In the genomic region with DNA sequence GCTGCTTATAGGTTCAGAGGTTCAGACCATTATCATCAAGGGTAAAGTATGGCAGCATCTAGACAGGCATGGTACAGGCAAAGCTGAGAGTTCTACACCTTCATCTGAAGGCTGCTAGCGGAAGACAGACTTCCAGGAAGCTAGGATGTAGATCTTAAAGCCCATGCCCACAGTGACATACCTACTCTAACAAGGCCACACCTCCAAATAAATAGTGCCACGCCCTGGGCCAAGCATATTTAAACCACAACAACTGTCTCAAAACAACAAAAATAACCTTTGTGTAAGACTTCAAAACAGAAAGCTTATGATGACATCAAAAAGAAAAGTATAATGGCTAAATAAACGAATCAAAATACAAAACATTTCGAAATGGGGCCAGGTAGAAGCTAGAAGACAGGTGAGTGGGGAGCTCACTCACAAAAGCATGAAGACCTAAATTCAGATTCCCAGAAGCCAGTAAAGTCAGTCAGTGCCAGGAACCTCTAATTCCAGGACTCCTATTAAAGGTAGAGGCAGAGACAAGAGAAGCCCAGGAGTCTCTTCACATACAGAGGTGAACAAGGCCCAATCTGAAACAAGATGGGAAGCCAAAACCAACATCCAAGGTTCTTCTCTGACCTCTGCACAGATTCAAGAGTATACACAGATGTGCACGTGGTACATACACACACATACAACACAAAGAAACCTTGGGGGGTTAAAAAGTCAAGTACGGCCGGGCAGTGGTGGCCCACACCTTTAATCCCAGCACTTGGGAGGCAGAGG, we compare ENCODE assay signal across 22 mouse cellular contexts. TPM values are rescaled to one million over a fixed set of nuclear protein-coding genes. Genes with fewer than 3 reads are reported as not detected.
DNase-seq lines count a peak whose midpoint lies in the region; ATAC-seq lines count a peak whose summit lies in the region.
"Had no signal": no experiment of that assay in that cellular context is flagged by ENCODE, and none has a peak within 500 bp of the region (broad histone marks: within the 10 kb centered on the region; RNA-seq: fewer than 3 reads in every experiment).

No protein-coding gene starts in this region.

- H3K4me3 ChIP-seq in intestine, embryonic 14.5 days (ENCODE audit: low read depth, low read length) = no peak overlapping the region
- no peak overlapping the region for H3K4me3 ChIP-seq in intestine, embryonic 15.5 days (replicated peaks)
- H3K4me3 ChIP-seq in midbrain, embryonic 14.5 days (replicated peaks; ENCODE audit: low read depth, low read length) = no peak overlapping the region
- H3K4me3 ChIP-seq: embryonic facial prominence, embryonic 12.5 days; forebrain, embryonic 15.5 days; heart, embryonic 15.5 days; hindbrain, embryonic 13.5 days had no signal

- WGBS in intestine, embryonic 14.5 days = 97% methylated on average over 7 of the region's 7 CpGs
- 99% methylated on average over 7 of the region's 7 CpGs for WGBS in intestine, embryonic 15.5 days
- WGBS in midbrain, embryonic 14.5 days = 94% methylated on average over 7 of the region's 7 CpGs

- peaks cover 56% of the 10 kb centered on the region for H3K36me3 ChIP-seq in intestine, embryonic 14.5 days (ENCODE audit: control insufficient read depth, insufficient read depth, low read length)
- H3K36me3 ChIP-seq in intestine, embryonic 15.5 days = peaks cover 8% of the 10 kb centered on the region
- H3K36me3 ChIP-seq in midbrain, embryonic 14.5 days (ENCODE audit: control insufficient read depth, insufficient read depth, low read length) = peaks cover 23% of the 10 kb centered on the region

- H3K27ac ChIP-seq in intestine, embryonic 14.5 days (ENCODE audit: low read depth) = no peak overlapping the region
- H3K27ac ChIP-seq in intestine, embryonic 15.5 days = no peak overlapping the region
- no peak overlapping the region for H3K27ac ChIP-seq in midbrain, embryonic 14.5 days (replicated peaks; ENCODE audit: low read depth, low read length)
- H3K27ac ChIP-seq: embryonic facial prominence, embryonic 12.5 days; forebrain, embryonic 15.5 days; heart, embryonic 15.5 days; hindbrain, embryonic 13.5 days; hindbrain, postnatal 0 days had no signal

- no peaks in the 10 kb centered on the region for H3K9me3 ChIP-seq in intestine, embryonic 14.5 days (ENCODE audit: control insufficient read depth, low read length)
- no peaks in the 10 kb centered on the region for H3K9me3 ChIP-seq in intestine, embryonic 15.5 days
- H3K9me3 ChIP-seq in midbrain, embryonic 14.5 days (ENCODE audit: control insufficient read depth, low read length) = no peaks in the 10 kb centered on the region
- H3K9me3 ChIP-seq: embryonic facial prominence, embryonic 12.5 days; forebrain, embryonic 15.5 days; heart, embryonic 15.5 days; hindbrain, embryonic 13.5 days had no signal

- H3K4me1 ChIP-seq in intestine, embryonic 14.5 days (replicated peaks; ENCODE audit: control insufficient read depth, insufficient read depth, low read length) = no peaks in the 10 kb centered on the region
- H3K4me1 ChIP-seq in intestine, embryonic 15.5 days (replicated peaks) = peaks cover 3% of the 10 kb centered on the region; the same call in 1 of the 2 replicates
- peaks cover 3% of the 10 kb centered on the region; the same call in 1 of the 2 replicates for H3K4me1 ChIP-seq in midbrain, embryonic 14.5 days (ENCODE audit: control insufficient read depth, insufficient read depth, low read length)
- H3K4me1 ChIP-seq: embryonic facial prominence, embryonic 12.5 days had no signal

- ATAC-seq in intestine, embryonic 14.5 days (replicated peaks; ENCODE audit: low FRiP score, low TSS enrichment, low read depth) = no peak
- ATAC-seq in intestine, embryonic 15.5 days = no peak
- peak; percentile 41 for ATAC-seq in inflammation-experienced regulatory T-cells, adult 6 months
- no peak for ATAC-seq in midbrain, embryonic 14.5 days (ENCODE audit: low FRiP score, low TSS enrichment)
- ATAC-seq: forebrain, embryonic 15.5 days; hindbrain, postnatal 0 days had no signal

- H3K9ac ChIP-seq in intestine, embryonic 14.5 days (ENCODE audit: low read length) = no peak overlapping the region
- H3K9ac ChIP-seq in intestine, embryonic 15.5 days = no peak overlapping the region
- H3K9ac ChIP-seq in midbrain, embryonic 14.5 days (replicated peaks; ENCODE audit: low read length) = no peak overlapping the region
- H3K9ac ChIP-seq: embryonic facial prominence, embryonic 12.5 days; forebrain, embryonic 15.5 days; heart, embryonic 15.5 days; hindbrain, embryonic 13.5 days had no signal

- peak; percentile 45 for DNase-seq in intestine, embryonic 14.5 days (ENCODE audit: low spot score)
- peak; percentile 11 for DNase-seq in CD4-positive helper T cell, adult 2 months (ENCODE audit: low read depth, low spot score)
- DNase-seq in ES-CJ7 (ENCODE audit: low read depth, low spot score) = peak; percentile 38
- DNase-seq in spleen, adult 18-20 months = no peak
- no peak for DNase-seq in midbrain, embryonic 14.5 days
- DNase-seq: adrenal gland, adult 2 months; adrenal gland, postnatal 36 days; cerebellum, adult 2 months; cerebellum, postnatal 25 days; gastrocnemius, postnatal 36 days; heart, adult 18-20 months; heart, postnatal 14 days had no signal

- H3K27me3 ChIP-seq in intestine, embryonic 14.5 days (replicated peaks; ENCODE audit: control insufficient read depth, insufficient read depth, low read length) = no peaks in the 10 kb centered on the region
- H3K27me3 ChIP-seq in intestine, embryonic 15.5 days (replicated peaks) = no peaks in the 10 kb centered on the region
- no peaks in the 10 kb centered on the region for H3K27me3 ChIP-seq in midbrain, embryonic 14.5 days (ENCODE audit: control insufficient read depth, insufficient read depth, low read length)
- H3K27me3 ChIP-seq: embryonic facial prominence, embryonic 12.5 days; forebrain, embryonic 15.5 days; heart, embryonic 15.5 days; hindbrain, embryonic 13.5 days had no signal

- H3K4me2 ChIP-seq in intestine, embryonic 14.5 days (ENCODE audit: low read length) = no peak overlapping the region
- H3K4me2 ChIP-seq in intestine, embryonic 15.5 days (replicated peaks) = no peak overlapping the region
- no peak overlapping the region for H3K4me2 ChIP-seq in midbrain, embryonic 14.5 days (ENCODE audit: low read length)
- H3K4me2 ChIP-seq: embryonic facial prominence, embryonic 12.5 days; forebrain, embryonic 15.5 days; heart, embryonic 11.5 days; heart, embryonic 15.5 days; hindbrain, embryonic 13.5 days had no signal

RNA-seq across cellular contexts. Expression of a gene that starts 10.2 kb away (rescaled TPM):
- polyA plus RNA-seq in intestine, embryonic 14.5 days (2014; fragmentation: Nextera tagmentation; extraction: Ambion mirVana) = not detected in 2 replicates
- polyA plus RNA-seq in intestine, embryonic 15.5 days (2015; fragmentation: Nextera tagmentation; extraction: Ambion mirVana) = not detected in 2 replicates
- polyA plus RNA-seq in inflammation-experienced regulatory T-cells, adult 6 months (2017; shearing (Covaris generic)) = not detected
- 0.61 TPM in 1 of 2 replicates, not detected in the other for polyA plus RNA-seq in midbrain, embryonic 14.5 days (2014; fragmentation: Nextera tagmentation; extraction: Ambion mirVana)
- polyA plus RNA-seq: adrenal gland, adult 2 months; embryonic facial prominence, embryonic 12.5 days; forebrain, embryonic 11.5 days; forebrain, embryonic 15.5 days; heart, embryonic 11.5 days; heart, embryonic 15.5 days; hindbrain, embryonic 13.5 days had no signal

RNA-seq across cellular contexts. Expression of a gene that starts 10.6 kb away (rescaled TPM):
- polyA plus RNA-seq in intestine, embryonic 14.5 days (2014; fragmentation: Nextera tagmentation; extraction: Ambion mirVana) = 11.7 and 11.9 TPM in 2 replicates
- polyA plus RNA-seq in intestine, embryonic 15.5 days (2015; fragmentation: Nextera tagmentation; extraction: Ambion mirVana) = 4.4 and 5.0 TPM in 2 replicates
- polyA plus RNA-seq in inflammation-experienced regulatory T-cells, adult 6 months (2017; shearing (Covaris generic)) = 1 to 10 TPM; 2.8 to 3.6 (median 3.5) TPM
- polyA plus RNA-seq in midbrain, embryonic 14.5 days (2014; fragmentation: Nextera tagmentation; extraction: Ambion mirVana) = 5.2 and 6.3 TPM in 2 replicates

RNA-seq across cellular contexts. Expression of a gene that starts 39.4 kb away (rescaled TPM):
- polyA plus RNA-seq in intestine, embryonic 14.5 days (2014; fragmentation: Nextera tagmentation; extraction: Ambion mirVana) = 0.45 and 0.89 TPM in 2 replicates
- polyA plus RNA-seq in intestine, embryonic 15.5 days (2015; fragmentation: Nextera tagmentation; extraction: Ambion mirVana) = 0.40 and 0.86 TPM in 2 replicates
- 100 to 1,000 TPM; 141 to 216 (median 148) TPM for polyA plus RNA-seq in inflammation-experienced regulatory T-cells, adult 6 months (2017; shearing (Covaris generic))
- polyA plus RNA-seq in midbrain, embryonic 14.5 days (2014; fragmentation: Nextera tagmentation; extraction: Ambion mirVana) = not detected in 2 replicates
- polyA plus RNA-seq: C2C12; forebrain, embryonic 15.5 days had no signal

RNA-seq across cellular contexts. Expression of a gene that starts 40.4 kb away (rescaled TPM):
- polyA plus RNA-seq in intestine, embryonic 14.5 days (2014; fragmentation: Nextera tagmentation; extraction: Ambion mirVana) = 765 and 782 TPM in 2 replicates
- 625 and 637 TPM in 2 replicates for polyA plus RNA-seq in intestine, embryonic 15.5 days (2015; fragmentation: Nextera tagmentation; extraction: Ambion mirVana)
- polyA plus RNA-seq in inflammation-experienced regulatory T-cells, adult 6 months (2017; shearing (Covaris generic)) = 100 to 1,000 TPM; 348 to 504 (median 400) TPM
- polyA plus RNA-seq in midbrain, embryonic 14.5 days (2014; fragmentation: Nextera tagmentation; extraction: Ambion mirVana) = 540 and 556 TPM in 2 replicates

Comparison
In these comparisons a context has a peak if more than half of its experiments do, and no peak if none do; other contexts are left out.
1. DNase-seq: peak in intestine, embryonic 14.5 days (single experiment), CD4-positive helper T cell, adult 2 months (single experiment) and ES-CJ7 (single experiment); none in spleen, adult 18-20 months (0 of 2) and midbrain, embryonic 14.5 days (single experiment).
2. RNA of a gene that starts 39.4 kb away (polyA plus RNA-seq): 141 to 216 TPM in inflammation-experienced regulatory T-cells, adult 6 months; 0.45 to 0.89 TPM in intestine, embryonic 14.5 days, 0.40 to 0.86 TPM in intestine, embryonic 15.5 days and not detected in midbrain, embryonic 14.5 days; every median in the first group is over 10 times any median in the second.